Mouse (Mus musculus) embryonic facial prominence, embryonic 11.5 days (tissue): ENCODE results near the gene Fam168b. TPM values are rescaled to one million over a fixed set of nuclear protein-coding genes. Genes with fewer than 3 reads are reported as not detected.

Source experiments
- ATAC-seq: fragments of 200-750 bp; cut with Nextera tagmentation; replicated peaks from 2 replicates; pipeline ENCODE4 v1.8.0; 2017; ENCODE audit warnings: low read depth; ENCODE audit not compliant: insufficient number of reproducible peaks, low FRiP score, low TSS enrichment
- DNase-seq: peaks from one replicate; pipeline ENCODE4 v3.0.0-alpha.2; 2015; ENCODE audit warnings: low spot score
- H3K27ac ChIP-seq: fragments of 300-500 bp; sonication (generic); replicated peaks from 2 replicates; pipeline ENCODE4 v1.5.1; 2014; ENCODE audit warnings: mild to moderate bottlenecking, low read depth, low read length, control low read depth
- H3K27me3 ChIP-seq: fragments of 300-500 bp; sonication (generic); 2 replicates; pipeline ENCODE4 v1.6.1; 2014; ENCODE audit warnings: mild to moderate bottlenecking, low read length, moderate library complexity, mixed read lengths; ENCODE audit not compliant: control insufficient read depth, insufficient read depth
- H3K36me3 ChIP-seq: fragments of 300-500 bp; sonication (generic); replicated peaks from 2 replicates; pipeline ENCODE4 v1.6.1; 2014; ENCODE audit warnings: low read depth, mild to moderate bottlenecking, low read length, moderate library complexity, mixed read lengths; ENCODE audit not compliant: control insufficient read depth, insufficient read depth
- H3K4me1 ChIP-seq: fragments of 300-500 bp; sonication (generic); 2 replicates; pipeline ENCODE4 v1.6.1; 2014; ENCODE audit warnings: low read length, mixed read lengths; ENCODE audit not compliant: control insufficient read depth, insufficient read depth
- H3K4me2 ChIP-seq: fragments of 300-500 bp; sonication (generic); 2 replicates; pipeline ENCODE4 v1.6.1; 2014; ENCODE audit warnings: low read depth, mild to moderate bottlenecking, control low read depth, low read length, moderate library complexity
- H3K4me3 ChIP-seq: fragments of 300-500 bp; sonication (generic); 2 replicates; pipeline ENCODE4 v1.5.1; 2014; ENCODE audit warnings: low read depth, low read length, control low read depth
- H3K9ac ChIP-seq: fragments of 300-500 bp; sonication (generic); replicated peaks from 2 replicates; pipeline ENCODE4 v1.6.1; 2014; ENCODE audit warnings: mild to moderate bottlenecking, control low read depth, low read length
- H3K9me3 ChIP-seq: fragments of 300-500 bp; sonication (generic); replicated peaks from 2 replicates; pipeline ENCODE4 v1.6.1; 2016; ENCODE audit warnings: mild to moderate bottlenecking, low read length, inconsistent platforms, mixed read lengths; ENCODE audit not compliant: control insufficient read depth
- whole genome bisulfite sequencing: fragments of 180-500 bp; shearing (Covaris S2); extraction: QIAGEN DNeasy Blood & Tissue Kit; methylation state at CpG from one replicate; pipeline ENCODE4 v1.1.7; 2014; 5-methylcytosine and 5-hydroxymethylcytosine counted together
- polyA plus RNA-seq: library from polyadenylated mRNA; unstranded; fragments of >200 nt; fragmentation: Nextera tagmentation; extraction: Ambion mirVana; gene quantifications from 2 replicates; pipeline ENCODE4 v1.2.1, GENCODE M21; 2014

Fam168b gene
- polyA plus RNA-seq, 1 experiment from 2014 or later: 92.8 TPM

DNA sequence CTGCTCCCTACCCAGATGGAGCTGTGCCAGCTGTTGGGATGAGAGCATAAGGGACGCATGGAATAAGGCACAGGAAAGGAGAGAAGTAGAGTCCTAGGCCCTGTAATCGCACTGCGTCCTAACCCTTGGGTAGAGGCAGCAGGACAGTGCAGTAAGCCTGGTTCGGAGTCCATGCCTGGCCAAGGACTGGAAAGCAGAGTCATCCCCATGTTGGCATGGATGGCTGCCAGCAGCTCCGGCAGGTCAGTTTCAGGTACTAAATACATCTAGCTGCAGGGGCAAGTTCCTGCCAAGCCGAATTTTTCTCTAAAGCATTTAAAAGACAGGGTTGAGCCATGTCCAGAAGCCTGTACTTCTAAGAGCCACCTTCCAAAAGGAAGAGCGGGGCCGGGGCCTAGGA lies 34.4 kb downstream of the Fam168b start:
- Histone ChIP-seq H3K9me3 (no peaks in the 10 kb centered on the region), H3K4me2 (no peak overlapping the region), H3K9ac (no peak overlapping the region), H3K27ac (no peak overlapping the region), H3K4me3 (no peak overlapping the region), H3K36me3 (no peaks in the 10 kb centered on the region; the same call in 1 of the 2 replicates), H3K4me1 (no peaks in the 10 kb centered on the region), H3K27me3 (no peaks in the 10 kb centered on the region)
- DNase-seq (no peak), ATAC-seq (no peak)
- 92% methylated on average over 8 of the region's 8 CpGs for WGBS

DNA sequence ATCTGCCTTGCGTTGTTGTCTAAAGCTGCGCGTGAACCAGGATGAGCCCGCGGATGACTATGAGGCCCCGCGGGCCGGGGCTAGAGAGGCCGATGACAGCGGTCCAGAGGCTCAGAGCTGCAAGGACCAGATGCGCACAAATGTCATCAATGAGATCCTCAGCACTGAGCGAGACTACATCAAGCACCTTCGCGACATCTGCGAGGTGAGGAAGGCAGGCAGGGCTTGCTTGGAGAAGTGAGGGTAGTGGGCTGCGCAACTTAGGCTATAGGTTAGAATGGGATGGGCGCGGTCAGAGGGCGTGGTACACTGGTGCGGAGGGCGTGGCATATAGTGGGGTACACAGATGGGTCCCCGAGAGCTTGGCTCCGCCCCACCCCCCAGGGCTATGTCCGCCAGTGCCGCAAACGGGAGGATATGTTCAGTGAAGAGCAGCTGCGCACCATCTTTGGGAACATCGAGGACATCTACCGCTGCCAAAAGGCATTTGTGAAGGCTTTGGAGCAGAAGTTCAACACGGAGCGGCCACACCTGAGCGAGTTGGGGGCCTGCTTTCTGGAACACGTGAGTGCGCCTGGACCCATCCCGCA lies 36.8 kb downstream of the Fam168b start:
- no peak overlapping the region for H3K9ac ChIP-seq
- WGBS: 16% methylated on average over 35 of the region's 35 CpGs
- DNase-seq: no peak
- H3K36me3 ChIP-seq: no peaks in the 10 kb centered on the region; the same call in 1 of the 2 replicates
- ATAC-seq: no peak
- H3K4me3 ChIP-seq: no peak overlapping the region
- no peaks in the 10 kb centered on the region for H3K4me1 ChIP-seq
- H3K9me3 ChIP-seq: no peaks in the 10 kb centered on the region
- no peak overlapping the region for H3K4me2 ChIP-seq
- H3K27me3 ChIP-seq: no peaks in the 10 kb centered on the region
- H3K27ac ChIP-seq: no peak overlapping the region

DNA sequence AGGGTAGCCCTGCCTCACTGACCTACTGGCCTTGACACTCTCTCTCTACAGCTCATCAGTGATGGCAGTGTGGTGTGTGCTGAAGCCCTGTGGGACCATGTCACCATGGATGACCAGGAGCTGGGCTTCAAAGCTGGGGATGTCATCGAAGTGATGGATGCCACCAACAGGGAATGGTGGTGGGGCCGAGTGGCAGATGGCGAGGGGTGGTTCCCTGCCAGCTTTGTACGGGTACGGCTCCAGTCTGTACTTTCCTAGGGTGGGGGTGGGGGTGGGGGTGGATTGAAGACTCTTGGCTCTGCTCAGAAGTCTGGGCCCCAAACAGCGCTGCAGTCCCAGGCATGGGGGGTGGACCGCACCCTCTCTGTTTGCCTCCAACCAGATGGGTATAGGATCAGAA lies 38.0 kb downstream of the Fam168b start:
- WGBS: 88% methylated on average over 7 of the region's 7 CpGs
- H3K4me2 ChIP-seq: no peak overlapping the region
- H3K9ac ChIP-seq: no peak overlapping the region
- no peak overlapping the region for H3K4me3 ChIP-seq
- no peak overlapping the region for H3K27ac ChIP-seq
- no peaks in the 10 kb centered on the region; the same call in 1 of the 2 replicates for H3K36me3 ChIP-seq
- ATAC-seq (no peak), DNase-seq (no peak)
- H3K27me3 ChIP-seq: no peaks in the 10 kb centered on the region
- no peaks in the 10 kb centered on the region for H3K9me3 ChIP-seq
- H3K4me1 ChIP-seq: no peaks in the 10 kb centered on the region

DNA sequence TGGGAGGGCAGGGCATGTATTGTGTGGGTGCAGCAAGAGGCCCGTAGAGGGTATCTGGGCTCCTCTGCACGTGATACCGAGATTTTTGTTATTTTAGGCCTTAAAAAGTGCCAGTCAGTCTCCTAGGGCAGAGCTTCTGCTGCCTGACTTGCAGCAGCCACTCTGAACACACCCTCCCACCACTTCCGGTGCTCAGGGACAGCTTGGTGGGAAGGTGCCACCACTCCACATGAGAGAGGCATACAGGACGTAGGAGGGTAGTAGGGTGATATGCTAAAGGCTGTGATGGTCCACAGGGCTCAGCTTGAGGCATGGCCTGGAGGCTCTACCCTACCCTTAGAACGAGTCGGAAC lies 40.6 kb downstream of the Fam168b start:
- Histone ChIP-seq H3K27ac (no peak overlapping the region), H3K4me3 (peak overlapping the region; percentile 56), H3K36me3 (no peaks in the 10 kb centered on the region), H3K9ac (peak overlapping the region; percentile 71), H3K4me2 (peak overlapping the region; percentile 94), H3K27me3 (no peaks in the 10 kb centered on the region), H3K4me1 (no peaks in the 10 kb centered on the region), H3K9me3 (no peaks in the 10 kb centered on the region)
- WGBS: 27% methylated on average over 7 of the region's 7 CpGs
- ATAC-seq (no peak), DNase-seq (no peak)

DNA sequence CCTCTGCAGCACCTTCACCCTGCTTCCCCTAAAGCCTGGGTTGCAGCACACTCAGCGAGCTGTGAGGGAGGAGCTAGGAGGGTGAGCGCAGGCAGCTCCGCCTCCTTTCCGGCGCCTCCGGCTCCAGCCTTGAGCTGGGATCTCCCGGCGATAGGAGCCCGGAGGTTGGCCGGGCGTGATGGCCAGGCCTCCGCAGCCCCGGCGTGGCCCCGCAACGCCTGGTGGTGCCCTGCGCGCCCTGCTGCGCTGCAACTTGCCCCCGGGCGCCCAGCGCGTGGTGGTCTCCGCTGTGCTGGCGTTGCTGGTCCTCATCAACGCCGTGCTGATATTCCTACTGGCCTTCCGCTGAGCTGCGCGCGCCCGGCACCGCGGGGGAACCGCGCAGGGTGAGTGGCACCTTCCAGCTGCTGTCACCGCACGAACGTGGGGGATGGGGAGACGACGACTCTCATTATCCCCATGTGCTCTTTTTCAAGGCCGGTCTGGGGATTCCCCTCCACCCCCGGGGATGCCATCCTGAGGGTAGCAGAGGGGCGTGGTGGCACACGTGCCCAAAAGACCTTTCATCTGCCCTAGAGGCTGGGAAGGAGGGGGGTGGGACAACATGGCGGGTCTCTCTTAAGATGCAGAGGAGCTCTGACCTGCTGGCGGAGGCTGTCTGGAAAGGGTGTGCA lies 41.1 kb downstream of the Fam168b start:
- no peaks in the 10 kb centered on the region for H3K36me3 ChIP-seq
- peak; percentile 75 for DNase-seq
- no peaks in the 10 kb centered on the region for H3K9me3 ChIP-seq
- H3K27me3 ChIP-seq: no peaks in the 10 kb centered on the region
- H3K4me1 ChIP-seq: no peaks in the 10 kb centered on the region
- peak overlapping the region; percentile 71 for H3K9ac ChIP-seq
- peak; percentile 75 for ATAC-seq
- H3K4me3 ChIP-seq: peak overlapping the region; percentile 56
- peak overlapping the region; percentile 94 for H3K4me2 ChIP-seq
- under 1% methylated on average over 47 of the region's 47 CpGs for WGBS
- H3K27ac ChIP-seq: no peak overlapping the region

DNA sequence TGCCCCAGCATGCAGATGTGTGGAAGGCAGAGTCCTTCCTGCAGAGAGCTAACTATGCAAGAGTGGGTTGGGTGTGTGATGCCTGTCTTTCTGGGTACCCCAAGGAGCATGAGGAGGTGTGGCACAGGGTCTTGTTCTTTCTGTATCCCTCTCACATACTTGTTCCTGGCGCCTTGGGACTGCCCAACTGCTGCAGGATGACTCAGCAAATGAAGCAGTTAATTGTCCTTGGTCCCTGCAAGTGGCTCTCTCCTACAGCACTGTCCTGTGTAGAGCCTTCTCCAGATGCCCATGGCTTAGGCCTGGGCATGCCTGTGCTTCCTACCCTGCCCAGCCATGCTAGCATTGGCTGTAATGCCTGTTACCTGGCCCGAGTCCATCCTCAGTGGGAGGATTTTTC lies 43.7 kb downstream of the Fam168b start:
- H3K4me2 ChIP-seq: no peak overlapping the region
- WGBS: 77% methylated on average over 2 of the region's 2 CpGs
- H3K36me3 ChIP-seq: no peaks in the 10 kb centered on the region
- ATAC-seq (no peak), DNase-seq (no peak)
- H3K4me3 ChIP-seq: no peak overlapping the region
- no peaks in the 10 kb centered on the region for H3K4me1 ChIP-seq
- no peaks in the 10 kb centered on the region for H3K27me3 ChIP-seq
- H3K27ac ChIP-seq: no peak overlapping the region
- no peak overlapping the region for H3K9ac ChIP-seq
- H3K9me3 ChIP-seq: no peaks in the 10 kb centered on the region

DNA sequence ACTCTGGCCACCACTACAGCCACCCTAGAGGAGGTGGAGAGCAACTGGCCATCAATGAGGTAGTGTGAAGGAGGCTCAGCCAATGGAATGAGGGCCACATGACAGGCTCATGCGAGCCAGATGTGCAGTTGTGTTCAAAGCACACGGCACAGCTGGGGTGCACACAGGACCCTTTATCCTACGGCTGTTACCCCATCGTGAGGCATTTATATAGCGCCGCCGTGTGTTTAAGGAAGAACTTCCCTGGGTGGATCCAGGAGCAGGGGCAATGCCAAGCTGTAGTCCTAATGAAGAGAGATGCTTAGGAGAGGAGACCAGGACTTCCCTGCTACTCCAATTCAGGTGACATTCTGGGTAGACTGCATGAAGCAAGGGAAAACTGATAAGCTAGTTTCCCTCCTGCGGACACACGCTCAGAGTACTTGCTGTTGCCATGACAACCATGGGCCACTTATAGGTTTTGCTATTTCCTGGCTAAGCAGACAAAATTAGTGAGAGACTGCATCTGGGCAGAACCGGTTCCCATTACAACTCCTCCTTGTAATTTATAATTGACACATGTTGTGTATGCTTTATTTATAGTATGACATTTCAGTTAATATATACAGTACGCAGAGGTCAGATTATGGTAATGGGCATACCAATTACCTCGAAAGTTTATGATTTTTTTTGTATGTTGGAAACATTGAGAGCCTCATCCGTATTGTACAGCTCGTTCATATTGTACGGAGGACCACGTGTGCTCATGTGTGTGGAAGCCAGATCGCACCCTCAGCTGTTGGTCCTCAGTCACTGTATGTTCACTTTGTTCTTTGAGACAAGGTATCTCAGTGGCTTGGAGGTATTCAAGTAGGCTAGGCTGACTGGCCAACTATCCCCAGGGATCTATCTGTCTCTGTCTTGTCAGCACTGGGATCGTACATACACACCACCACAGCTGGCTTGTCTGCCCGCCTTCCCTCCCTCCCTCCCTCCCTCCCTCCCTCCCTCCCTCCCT lies 49.3 kb downstream of the Fam168b start:
- 73% methylated on average over 19 of the region's 19 CpGs for WGBS
- Histone ChIP-seq H3K4me1 (no peaks in the 10 kb centered on the region; the same call in 1 of the 2 replicates), H3K4me3 (no peak overlapping the region), H3K27ac (no peak overlapping the region), H3K36me3 (no peaks in the 10 kb centered on the region), H3K9ac (no peak overlapping the region), H3K27me3 (no peaks in the 10 kb centered on the region), H3K4me2 (no peak overlapping the region), H3K9me3 (no peaks in the 10 kb centered on the region)
- 0 out of 2 replicates have a peak, but pooled peaks have one; percentile 36 for ATAC-seq
- peak; percentile 65 for DNase-seq
